Mouse (Mus musculus) yolk sac, embryonic 10.5 days (tissue): Measurements from ENCODE around the gene Gm4297.
"Not testable (repeated sequence)": the region's sequence is repeated elsewhere in the genome, so short reads cannot be mapped to it uniquely, and the experiment has no call there.

Experiments used
- DNase-seq: peaks from one replicate; pipeline ENCODE4 v3.0.0-alpha.2; 2017; ENCODE audit warnings: low spot score

The Gm4297 gene

DNA sequence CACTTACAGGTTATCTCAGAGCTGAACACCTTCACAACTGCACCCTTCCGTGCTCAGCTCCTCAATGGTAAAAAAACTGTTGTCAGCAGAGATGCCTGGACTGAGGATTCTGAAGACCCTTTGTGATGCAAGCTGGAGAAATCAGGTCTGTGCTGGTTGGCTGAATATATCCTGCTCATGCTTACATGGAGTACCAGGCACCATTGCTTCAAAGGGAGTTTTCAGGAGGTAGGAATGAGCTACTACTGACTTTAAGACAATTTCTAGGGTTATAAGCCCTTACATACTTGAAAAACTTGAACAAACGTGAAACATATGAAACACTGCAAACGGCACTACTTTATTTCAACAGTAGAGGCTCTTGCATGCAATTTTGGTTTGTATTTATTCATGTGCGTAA lies at the start of gene Gm4297:
TSS of gene Gm4297 (minus strand) at position 101 of the 400 bp plus-strand sequence.
- DNase-seq = not testable (repeated sequence)
